Mouse (Mus musculus) G1E (cell line): Measurements from ENCODE around the gene C1s2.

Experiments
- CTCF ChIP-seq: IDR thresholded peaks from 2 replicates; pipeline ENCODE4 v1.5.1; 2012; ENCODE audit warnings: low read depth, low read length, inconsistent platforms, mixed read lengths
- GATA1 ChIP-seq: IDR thresholded peaks from 2 replicates; pipeline ENCODE4 v1.6.1; 2012; ENCODE audit warnings: borderline replicate concordance, low read length, inconsistent platforms, mixed read lengths
- POLR2AphosphoS5 ChIP-seq: IDR thresholded peaks from 2 replicates; pipeline ENCODE4 v1.6.1; 2012; ENCODE audit warnings: low read depth, low read length, inconsistent platforms; ENCODE audit not compliant: insufficient replicate concordance

DNA sequence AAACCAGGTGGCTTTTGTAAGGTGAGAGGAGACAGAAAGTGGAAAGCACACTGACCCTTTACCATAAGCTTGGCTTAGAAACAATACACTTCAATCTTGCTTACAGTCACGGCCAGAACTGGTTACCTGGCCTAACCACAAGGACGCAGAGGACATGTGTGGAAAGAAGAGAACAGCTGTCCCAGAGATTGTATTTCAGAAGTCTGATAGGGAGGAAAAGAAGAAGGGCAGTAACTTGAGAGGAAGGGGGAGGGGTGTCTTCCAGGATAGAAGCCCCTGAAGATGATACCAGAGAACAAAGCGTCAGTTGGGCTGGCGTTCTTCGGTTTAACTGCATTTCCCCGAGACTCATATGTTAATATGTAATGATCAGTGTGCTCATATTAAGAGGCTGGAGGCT lies 20.0 kb upstream of the C1s2 start:
- TF ChIP-seq CTCF (no peak), POLR2AphosphoS5 (no peak), GATA1 (no peak)
